Mouse (Mus musculus) ES-Bruce4 (cell line): ENCODE measurements around the gene Mettl27. TPM values are rescaled to one million over a fixed set of nuclear protein-coding genes. Genes with fewer than 3 reads are reported as not detected.
"Not testable (repeated sequence)": the region's sequence is repeated elsewhere in the genome, so short reads cannot be mapped to it uniquely, and the experiment has no call there.

Experiments
- H3K27ac ChIP-seq: 2 replicates; pipeline ENCODE4 v1.5.1; 2012; ENCODE audit warnings: low read length, inconsistent platforms; ENCODE audit not compliant: insufficient read depth
- H3K27me3 ChIP-seq: 2 replicates; pipeline ENCODE4 v1.6.1; 2012; ENCODE audit warnings: mild to moderate bottlenecking, low read length, inconsistent platforms; ENCODE audit not compliant: control insufficient read depth, poor library complexity, insufficient read depth, severe bottlenecking
- H3K36me3 ChIP-seq: 2 replicates; pipeline ENCODE4 v1.6.1; 2012; ENCODE audit warnings: inconsistent platforms, mild to moderate bottlenecking, low read length, moderate library complexity; ENCODE audit not compliant: control insufficient read depth, poor library complexity, insufficient read depth, severe bottlenecking
- H3K4me1 ChIP-seq: one replicate; pipeline ENCODE4 v1.8.1; 2011; ENCODE audit warnings: low read length; ENCODE audit not compliant: control insufficient read depth, insufficient read depth
- H3K4me3 ChIP-seq: 2 replicates; pipeline ENCODE4 v1.5.1; 2011; ENCODE audit warnings: low read depth, mild to moderate bottlenecking, low read length
- H3K9ac ChIP-seq: 2 replicates; pipeline ENCODE4 v1.6.1; 2012; ENCODE audit warnings: low read depth, mild to moderate bottlenecking, inconsistent platforms; ENCODE audit not compliant: poor library complexity, severe bottlenecking
- H3K9me3 ChIP-seq: replicated peaks from 2 replicates; pipeline ENCODE4 v1.6.1; 2012; ENCODE audit warnings: mild to moderate bottlenecking, low read length, inconsistent platforms; ENCODE audit not compliant: control insufficient read depth, poor library complexity, insufficient read depth, severe bottlenecking
- CTCF ChIP-seq: IDR thresholded peaks from one replicate; pipeline ENCODE4 v1.8.1; 2011; ENCODE audit warnings: low read depth, low read length
- EP300 ChIP-seq: IDR thresholded peaks from 2 replicates; pipeline ENCODE4 v1.6.1; 2011; ENCODE audit warnings: low read depth, low read length; ENCODE audit not compliant: insufficient read depth
- POLR2A ChIP-seq: IDR thresholded peaks from one replicate; pipeline ENCODE4 v1.8.1; 2011; ENCODE audit warnings: low read length; ENCODE audit not compliant: insufficient read depth
- polyA plus RNA-seq: library from polyadenylated mRNA; stranded (reverse); fragments of >200 nt; gene quantifications from 2 replicates; pipeline ENCODE4 v1.2.4, GENCODE M21; 2011; ENCODE audit warnings: low read depth; ENCODE audit not compliant: missing spikeins, insufficient read depth, insufficient read length

The Mettl27 gene
- polyA plus RNA-seq, 1 experiment = 36.3 TPM

GRCm38 (mm10) chr5:134963546-134963945, 31.4 kb downstream of the Mettl27 start:
- Histone ChIP-seq H3K36me3 (no peaks in the 10 kb centered on the region), H3K4me1 (peaks cover 17% of the 10 kb centered on the region), H3K4me3 (no peak overlapping the region), H3K9ac (no peak overlapping the region), H3K27me3 (no peaks in the 10 kb centered on the region), H3K27ac (peak overlapping the region; percentile 64; the same call in 1 of the 2 replicates), H3K9me3 (no peaks in the 10 kb centered on the region)
- TF ChIP-seq EP300 (0 out of 2 replicates have a peak, but pooled peaks have one; percentile 32), POLR2A (no peak)

DNA sequence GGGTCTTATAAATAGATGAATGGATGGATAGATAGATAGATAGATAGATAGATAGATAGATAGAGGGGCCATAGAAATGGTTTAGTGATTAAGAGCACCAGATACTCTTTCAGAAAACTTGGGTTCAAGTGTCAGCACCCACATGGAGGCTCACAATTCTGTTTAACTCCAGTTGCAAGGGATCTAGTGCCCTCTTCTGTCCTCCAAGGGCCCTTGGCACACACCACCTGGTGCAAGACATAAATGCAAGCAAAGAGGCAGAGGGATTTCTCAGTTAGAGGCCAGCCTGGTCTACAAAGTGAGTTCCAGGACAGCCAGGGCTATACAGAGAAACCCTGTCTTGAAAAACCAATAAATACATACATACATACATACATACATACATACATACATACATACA, 32.5 kb downstream of the Mettl27 start:
- H3K4me1 ChIP-seq = peaks cover 15% of the 10 kb centered on the region
- H3K4me3 ChIP-seq, H3K36me3 ChIP-seq, H3K27me3 ChIP-seq, H3K9ac ChIP-seq, H3K9me3 ChIP-seq, H3K27ac ChIP-seq: not testable (repeated sequence)
- TF ChIP-seq CTCF = peak; percentile 38

DNA sequence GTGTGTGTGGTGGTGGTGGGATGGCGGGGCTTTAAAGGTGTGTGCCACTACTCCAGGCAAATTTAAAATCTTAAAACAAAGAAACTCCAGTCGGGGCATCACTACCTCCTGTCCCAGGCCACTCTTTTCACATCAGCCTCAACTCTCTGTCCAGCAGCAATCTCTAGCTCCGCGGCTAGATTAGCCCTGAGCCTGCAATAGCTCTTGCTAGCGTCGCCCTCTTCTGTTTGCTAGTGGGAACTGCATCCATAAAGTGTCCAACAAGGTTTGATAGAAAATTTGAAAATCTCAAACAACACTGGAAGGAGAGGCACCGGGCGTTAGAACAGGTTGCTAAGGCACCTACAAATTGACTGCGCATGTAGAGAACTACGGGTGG, 33.3 kb downstream of the Mettl27 start:
- Histone ChIP-seq H3K9me3 (no peaks in the 10 kb centered on the region), H3K4me3 (peak overlapping the region; percentile 74), H3K4me1 (peaks cover 13% of the 10 kb centered on the region), H3K27ac (peak overlapping the region; percentile 77), H3K36me3 (no peaks in the 10 kb centered on the region), H3K9ac (peak overlapping the region; percentile 25; the same call in 1 of the 2 replicates), H3K27me3 (no peaks in the 10 kb centered on the region)
- TF ChIP-seq POLR2A = no peak
- TF ChIP-seq CTCF = peak; percentile 63

DNA sequence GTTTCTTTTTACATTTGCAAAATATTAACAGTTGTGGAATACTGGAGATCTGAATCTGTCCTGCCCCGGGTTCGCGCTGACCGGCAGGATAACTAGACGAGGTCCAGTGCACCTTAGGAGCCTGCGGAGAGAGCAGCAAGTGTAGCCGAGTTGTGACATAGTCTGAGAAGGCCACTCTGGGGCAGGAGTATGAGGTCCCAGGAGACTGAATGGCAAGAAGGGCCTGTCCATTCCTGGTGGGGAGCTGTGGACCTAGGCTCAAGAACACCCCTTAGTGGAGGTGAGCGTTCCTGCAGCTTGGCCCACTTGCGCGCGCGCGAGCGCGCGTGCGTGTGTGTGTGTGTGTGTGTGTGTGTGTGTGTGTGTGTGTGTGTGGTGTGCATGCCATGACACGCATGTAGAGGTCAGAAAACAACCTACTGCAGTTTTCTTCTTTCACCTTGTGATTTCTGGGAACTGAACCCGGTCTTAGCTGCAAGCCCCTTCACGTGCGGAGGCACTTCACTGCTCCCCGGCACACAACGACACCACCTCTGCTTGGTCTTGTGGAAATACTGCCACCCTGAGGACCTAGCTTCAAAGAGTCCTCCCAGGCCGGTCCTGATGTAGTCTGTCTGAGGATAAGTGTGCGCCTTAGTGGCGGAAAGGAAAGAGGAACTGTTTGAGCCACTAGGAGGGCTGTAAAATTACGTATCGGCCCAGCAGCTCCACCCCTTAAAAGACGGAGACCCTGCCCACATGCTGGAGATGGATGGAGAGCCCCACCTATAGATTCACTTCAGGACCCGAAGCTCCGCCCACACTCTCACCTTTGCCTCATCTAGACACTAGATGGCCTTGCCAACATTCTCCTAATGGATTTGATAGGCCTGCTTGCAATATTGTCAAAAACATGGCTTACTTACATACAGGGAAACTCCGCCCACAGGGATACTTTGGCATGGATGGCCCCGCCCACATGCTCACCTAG, 34.0 kb downstream of the Mettl27 start:
- TF ChIP-seq EP300 = 0 out of 2 replicates have a peak, but pooled peaks have one; percentile 1
- peak; percentile 29 for TF ChIP-seq POLR2A
- peak; percentile 64 for TF ChIP-seq CTCF
- H3K27ac ChIP-seq = peak overlapping the region; percentile 88
- H3K36me3 ChIP-seq = no peaks in the 10 kb centered on the region
- H3K9me3 ChIP-seq = no peaks in the 10 kb centered on the region
- peaks cover 11% of the 10 kb centered on the region for H3K4me1 ChIP-seq
- no peaks in the 10 kb centered on the region for H3K27me3 ChIP-seq
- peak overlapping the region; percentile 57 for H3K9ac ChIP-seq
- H3K4me3 ChIP-seq = peak overlapping the region; percentile 74

DNA sequence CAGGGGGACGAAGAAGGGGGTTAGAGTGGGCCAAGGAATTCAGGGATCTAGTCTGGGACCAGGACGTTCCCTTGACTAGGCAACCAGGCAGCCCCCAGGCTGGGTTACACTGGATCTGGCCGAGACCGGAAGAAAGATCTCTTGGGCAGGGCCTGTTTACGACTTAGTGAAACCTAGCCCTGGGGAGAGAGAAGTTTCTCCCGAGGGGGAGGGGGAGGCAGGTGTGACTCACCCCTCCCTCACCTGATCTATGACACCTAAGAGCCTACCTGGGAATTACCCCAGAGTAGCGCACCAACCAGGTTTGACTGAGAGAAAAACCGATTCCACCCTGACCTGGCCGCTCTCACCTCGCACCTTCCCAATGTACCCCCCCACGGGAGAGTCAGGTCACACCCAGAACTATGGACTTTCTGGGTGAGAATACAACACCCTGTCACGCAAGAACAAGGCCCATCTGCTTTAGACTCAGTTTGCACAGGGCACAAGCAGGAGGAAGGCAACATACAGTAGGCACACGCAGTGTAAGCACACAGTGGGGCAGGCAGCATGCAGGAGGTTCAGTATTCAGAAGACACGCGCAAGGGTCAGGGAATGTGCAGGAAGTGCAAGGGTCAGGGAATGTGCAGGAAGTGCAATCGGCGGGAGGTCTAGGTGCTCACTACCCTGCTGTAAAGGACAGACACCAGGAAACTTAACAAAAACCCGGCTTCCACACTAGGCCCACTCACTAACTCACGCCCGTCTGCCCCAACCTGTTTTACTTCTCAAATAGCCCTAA, 35.2 kb downstream of the Mettl27 start:
- Histone ChIP-seq H3K36me3 (no peaks in the 10 kb centered on the region), H3K9me3 (no peaks in the 10 kb centered on the region), H3K9ac (peak overlapping the region; percentile 57), H3K27ac (peak overlapping the region; percentile 88), H3K27me3 (no peaks in the 10 kb centered on the region), H3K4me1 (peaks cover 11% of the 10 kb centered on the region), H3K4me3 (peak overlapping the region; percentile 15)
- peak; percentile 94 for TF ChIP-seq EP300
- TF ChIP-seq POLR2A = no peak
- no peak for TF ChIP-seq CTCF

DNA sequence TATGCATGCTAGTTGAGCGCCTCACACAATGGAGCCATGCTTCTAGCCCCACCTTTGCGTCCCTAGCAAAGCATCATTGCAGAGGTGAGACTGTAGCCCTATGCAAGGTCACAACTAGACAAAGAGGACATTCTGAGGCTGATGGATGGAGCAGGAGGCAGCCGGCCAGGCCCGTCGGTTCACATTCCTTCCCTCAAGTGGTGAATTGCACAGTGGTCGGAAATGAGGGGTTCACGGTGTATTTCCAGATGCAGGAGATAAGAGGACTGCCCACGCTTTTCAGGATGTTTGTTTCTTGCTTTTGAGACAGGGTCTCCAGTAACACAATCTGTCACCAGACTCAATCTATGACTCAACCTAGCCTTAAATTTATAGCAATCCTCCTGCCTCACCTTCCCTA, 38.5 kb downstream of the Mettl27 start:
- H3K4me3 ChIP-seq = no peak overlapping the region
- peaks cover 11% of the 10 kb centered on the region for H3K4me1 ChIP-seq
- no peak for TF ChIP-seq POLR2A
- TF ChIP-seq EP300 = peak; percentile 100
- peak overlapping the region; percentile 42; the same call in 1 of the 2 replicates for H3K9ac ChIP-seq
- no peaks in the 10 kb centered on the region for H3K27me3 ChIP-seq
- no peaks in the 10 kb centered on the region for H3K9me3 ChIP-seq
- H3K36me3 ChIP-seq = no peaks in the 10 kb centered on the region
- H3K27ac ChIP-seq = peak overlapping the region; percentile 79
